Mouse (Mus musculus) frontal cortex, postnatal 36 days (tissue): ENCODE results near the gene E330017A01Rik.

Source experiments
- DNase-seq, 2 experiments: peaks; one replicate each; pipeline ENCODE4 v3.0.0; 2022; ENCODE audit warnings: low spot score in 2 of 2

The E330017A01Rik gene

GRCm38 (mm10) chr16:58591299-58591698 is 47.2 kb downstream of the E330017A01Rik start:
- no peak for DNase-seq

GRCm38 (mm10) chr16:58589444-58589843 is 49.1 kb downstream of the E330017A01Rik start:
- DNase-seq: no peak
